ENCODE assay signal across 9 mouse cellular contexts in the genomic region with DNA sequence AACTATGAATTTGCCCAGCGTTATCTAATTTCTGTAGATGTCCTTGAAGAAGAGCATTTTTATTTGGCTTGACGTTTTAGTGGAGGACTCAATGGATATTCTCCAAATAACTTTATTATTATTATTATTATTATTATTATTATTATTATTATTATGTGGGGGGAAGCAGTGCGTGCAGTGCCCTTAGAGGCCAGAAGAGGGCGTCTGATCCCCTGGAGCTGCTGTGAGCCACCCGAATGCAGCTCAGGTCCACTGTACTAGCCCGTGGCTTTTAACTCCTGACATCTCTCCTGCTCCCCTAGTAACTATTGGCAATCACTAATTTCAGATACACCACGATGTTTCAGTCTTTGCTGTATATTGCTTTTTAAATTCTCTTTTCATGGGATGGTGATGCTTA. TPM values are rescaled to one million over a fixed set of nuclear protein-coding genes. Genes with fewer than 3 reads are reported as not detected.
DNase-seq lines count a peak whose midpoint lies in the region; ATAC-seq and TF ChIP-seq lines count a peak whose summit lies in the region.
"Had no signal": no experiment of that assay in that cellular context is flagged by ENCODE, and none has a peak within 500 bp of the region (broad histone marks: within the 10 kb centered on the region; RNA-seq: fewer than 3 reads in every experiment).

No protein-coding gene starts in this region.

- no peaks in the 10 kb centered on the region for H3K27me3 ChIP-seq in kidney, embryonic 16.5 days (ENCODE audit: insufficient read depth, low read length)
- H3K27me3 ChIP-seq in CH12.LX (replicated peaks), result peaks cover 3% of the 10 kb centered on the region
- no peaks in the 10 kb centered on the region for H3K27me3 ChIP-seq in liver, embryonic 13.5 days
- peaks cover 6% of the 10 kb centered on the region; the same call in 1 of the 2 replicates for H3K27me3 ChIP-seq in limb, embryonic 10.5 days (ENCODE audit: low read depth, poor library complexity, severe bottlenecking)
- H3K27me3 ChIP-seq: heart, embryonic 15.5 days had no signal

- H3K4me2 ChIP-seq in kidney, embryonic 16.5 days (replicated peaks; ENCODE audit: low read depth, low read length), result no peak overlapping the region
- H3K4me2 ChIP-seq in CH12.LX (ENCODE audit: insufficient read depth, low read depth, poor library complexity, severe bottlenecking), result no peak overlapping the region
- no peak overlapping the region for H3K4me2 ChIP-seq in liver, embryonic 13.5 days
- H3K4me2 ChIP-seq: heart, embryonic 15.5 days had no signal

- H3K9ac ChIP-seq in kidney, embryonic 16.5 days (replicated peaks; ENCODE audit: low read length), result no peak overlapping the region
- H3K9ac ChIP-seq in CH12.LX (ENCODE audit: insufficient read depth, low read depth), result no peak overlapping the region
- H3K9ac ChIP-seq in liver, embryonic 13.5 days, result no peak overlapping the region
- H3K9ac ChIP-seq: heart, embryonic 15.5 days had no signal

- no peak for ATAC-seq in kidney, embryonic 16.5 days (ENCODE audit: low FRiP score, low TSS enrichment)
- ATAC-seq in activated CD4-positive, CD25-positive, alpha-beta regulatory T cell, adult 4 months, result peak; percentile 46
- ATAC-seq in liver, embryonic 13.5 days (ENCODE audit: low read depth), result 0 out of 2 replicates have a peak, but pooled peaks have one; percentile 35

- H3K9me3 ChIP-seq in kidney, embryonic 16.5 days (ENCODE audit: low read length), result no peaks in the 10 kb centered on the region
- H3K9me3 ChIP-seq in CH12.LX (replicated peaks; ENCODE audit: low read length), result no peaks in the 10 kb centered on the region
- H3K9me3 ChIP-seq in liver, embryonic 13.5 days (replicated peaks), result no peaks in the 10 kb centered on the region
- H3K9me3 ChIP-seq in limb, embryonic 10.5 days (replicated peaks), result no peaks in the 10 kb centered on the region
- H3K9me3 ChIP-seq: heart, embryonic 15.5 days had no signal

- 72% methylated on average over 7 of the region's 7 CpGs for WGBS in kidney, embryonic 16.5 days
- WGBS in liver, embryonic 13.5 days (ENCODE audit: insufficient replicate concordance), result 45% methylated on average over 7 of the region's 7 CpGs
- 74% methylated on average over 7 of the region's 7 CpGs for WGBS in limb, embryonic 10.5 days

- H3K27ac ChIP-seq in kidney, embryonic 16.5 days (ENCODE audit: low read length), result no peak overlapping the region
- H3K27ac ChIP-seq in CH12.LX (ENCODE audit: insufficient read depth, low read depth), result no peak overlapping the region
- no peak overlapping the region for H3K27ac ChIP-seq in liver, embryonic 13.5 days
- no peak overlapping the region for H3K27ac ChIP-seq in limb, embryonic 10.5 days
- H3K27ac ChIP-seq: heart, embryonic 15.5 days had no signal

- H3K36me3 ChIP-seq in kidney, embryonic 16.5 days (ENCODE audit: insufficient read depth, low read length), result peaks cover 11% of the 10 kb centered on the region
- peaks cover 0 to 4% of the 10 kb centered on the region in 2 experiments for H3K36me3 ChIP-seq in CH12.LX (replicated peaks in 1 of 2; ENCODE audit: control insufficient read depth in 1 of 2, insufficient read depth in 1 of 2, low read length in 1 of 2)
- peaks cover 9% of the 10 kb centered on the region for H3K36me3 ChIP-seq in liver, embryonic 13.5 days
- H3K36me3 ChIP-seq in limb, embryonic 10.5 days, result peaks cover 8% of the 10 kb centered on the region

- no peak for TF ChIP-seq EP300 in CH12.LX (IDR thresholded peaks at IDR 0.05; ENCODE audit: low read length)

- no peak; the same call in 1 of the 2 replicates for TF ChIP-seq RAD21 in CH12.LX (IDR thresholded peaks at IDR 0.05; ENCODE audit: low read depth, low read length)

- H3K4me3 ChIP-seq in kidney, embryonic 16.5 days (ENCODE audit: low read length), result no peak overlapping the region
- H3K4me3 ChIP-seq in CH12.LX (replicated peaks in 1 of 3; ENCODE audit: low read depth in 2 of 3, low read length in 2 of 3, poor library complexity in 1 of 3), result no peak overlapping the region
- no peak overlapping the region for H3K4me3 ChIP-seq in liver, embryonic 13.5 days (replicated peaks)
- H3K4me3 ChIP-seq in limb, embryonic 10.5 days, result no peak overlapping the region
- H3K4me3 ChIP-seq: heart, embryonic 15.5 days had no signal

- dilution Hi-C loops in CH12.LX (cut with MboI; ENCODE audit: extremely low pct_ligation_motif_present, extremely low pct_unique_long_range_greater_than_20kb, low sequenced_read_pairs), result no loop called here

- peak; percentile 41 to 60 for TF ChIP-seq CTCF in CH12.LX (conservative IDR thresholded peaks at IDR 0.05 in 1 of 2, IDR thresholded peaks at IDR 0.05 in 1 of 2; ENCODE audit: low read depth in 2 of 2, low read length in 2 of 2)

- peak; percentile 22 for DNase-seq in kidney, postnatal 10 days
- DNase-seq in CH12.LX (ENCODE audit: extremely low read depth), result no peak
- DNase-seq in liver, embryonic 13.5 days, result no peak
- DNase-seq in urinary bladder, postnatal 10 days (ENCODE audit: low spot score), result no peak
- no peak for DNase-seq in limb, embryonic 10.5 days (ENCODE audit: low spot score)
- DNase-seq: layer of hippocampus, adult 9-11 months had no signal

- H3K4me1 ChIP-seq in kidney, embryonic 16.5 days (ENCODE audit: insufficient read depth, low read length), result peaks cover 23% of the 10 kb centered on the region
- peaks cover 4 to 23% of the 10 kb centered on the region in 2 experiments for H3K4me1 ChIP-seq in CH12.LX (ENCODE audit: control insufficient read depth in 1 of 2, insufficient read depth in 2 of 2)
- H3K4me1 ChIP-seq in liver, embryonic 13.5 days (replicated peaks), result peaks cover 58% of the 10 kb centered on the region
- H3K4me1 ChIP-seq in limb, embryonic 10.5 days, result peaks cover 24% of the 10 kb centered on the region

- TF ChIP-seq POLR2A in CH12.LX (IDR thresholded peaks at IDR 0.05; ENCODE audit: low read depth, low read length), result no peak

- no peaks in the 10 kb centered on the region for H3K79me2 ChIP-seq in CH12.LX (replicated peaks; ENCODE audit: control insufficient read depth, extremely low read depth, insufficient read depth, poor library complexity, severe bottlenecking)

- in situ Hi-C loops in CH12.LX (cut with MboI; ENCODE audit: low pct_ligation_motif_present, low pct_unique_long_range_greater_than_20kb, low sequenced_read_pairs), result no loop called here

TF ChIP-seq in CH12.LX, 34 proteins besides CTCF, POLR2A, EP300 and RAD21:
- TF ChIP-seq UBTF (IDR thresholded peaks at IDR 0.05; ENCODE audit: low read depth, low read length) (no peak), ZMIZ1 (IDR thresholded peaks at IDR 0.05; ENCODE audit: low read depth, low read length) (no peak), MAZ (IDR thresholded peaks at IDR 0.05; ENCODE audit: low read depth, low read length) (no peak), JUN (IDR thresholded peaks at IDR 0.05; ENCODE audit: insufficient read depth, low read depth, low read length) (no peak), HCFC1 (IDR thresholded peaks at IDR 0.05; ENCODE audit: low read depth, low read length) (no peak), KAT2A (IDR thresholded peaks at IDR 0.05; ENCODE audit: insufficient replicate concordance, low read length) (no peak), RCOR1 (conservative IDR thresholded peaks at IDR 0.05; ENCODE audit: low read depth, low read length) (no peak), CHD2 (IDR thresholded peaks at IDR 0.05; ENCODE audit: low read length) (no peak), MEF2A (IDR thresholded peaks at IDR 0.05; ENCODE audit: borderline replicate concordance, low read depth, low read length) (no peak), E2F4 (IDR thresholded peaks at IDR 0.05; ENCODE audit: insufficient replicate concordance, low read depth, low read length) (no peak), ETS1 (conservative IDR thresholded peaks at IDR 0.05; ENCODE audit: low read depth, low read length) (no peak), IRF4 (IDR thresholded peaks at IDR 0.05; ENCODE audit: low read depth, low read length) (no peak), MYC (IDR thresholded peaks at IDR 0.05; ENCODE audit: low read depth, low read length) (no peak)
TF ChIP-seq in CH12.LX: peak in this region for 0.

RNA-seq across cellular contexts. Expression of gene Kctd6, which starts 6.4 kb away (rescaled TPM):
- 3.3 and 3.6 TPM in 2 replicates for polyA plus RNA-seq in kidney, embryonic 16.5 days (2015; fragmentation: Nextera tagmentation; extraction: Ambion mirVana)
- 1.7 and 2.9 TPM in 2 replicates for total RNA-seq in CH12.LX (2012; rRNA removed)
- total RNA-seq in CH12.LX (2014; rRNA removed), result 3.7 and 3.8 TPM in 2 replicates
- polyA plus RNA-seq in CH12.LX (2012; ENCODE audit: insufficient read length, low read depth), result 3.3 and 4.2 TPM in 2 replicates
- 1 to 10 TPM; 3.2 to 4.5 TPM for polyA plus RNA-seq in activated CD4-positive, CD25-positive, alpha-beta regulatory T cell, adult 4 months (2017; shearing (Covaris generic))
- 3.8 and 4.9 TPM in 2 replicates for polyA plus RNA-seq in liver, embryonic 13.5 days (2015; fragmentation: Nextera tagmentation; extraction: Ambion mirVana)
- 8.5 and 9.7 TPM in 2 replicates for polyA plus RNA-seq in limb, embryonic 10.5 days (2016; fragmentation: Nextera tagmentation; extraction: Ambion mirVana)

RNA-seq across cellular contexts. Expression of gene Acox2, which starts 38.8 kb away (rescaled TPM):
- polyA plus RNA-seq in kidney, embryonic 16.5 days (2015; fragmentation: Nextera tagmentation; extraction: Ambion mirVana), result 1.0 and 2.0 TPM in 2 replicates
- total RNA-seq in CH12.LX (2012; rRNA removed), result not detected in 2 replicates
- not detected in 2 replicates for total RNA-seq in CH12.LX (2014; rRNA removed)
- polyA plus RNA-seq in CH12.LX (2012; ENCODE audit: insufficient read length, low read depth), result not detected in 2 replicates
- not detected for polyA plus RNA-seq in activated CD4-positive, CD25-positive, alpha-beta regulatory T cell, adult 4 months (2017; shearing (Covaris generic))
- 9.8 and 12.1 TPM in 2 replicates for polyA plus RNA-seq in liver, embryonic 13.5 days (2015; fragmentation: Nextera tagmentation; extraction: Ambion mirVana)
- polyA plus RNA-seq in limb, embryonic 10.5 days (2016; fragmentation: Nextera tagmentation; extraction: Ambion mirVana), result 0.11 TPM in 1 of 2 replicates, not detected in the other
- polyA plus RNA-seq: heart, embryonic 15.5 days had no signal

RNA-seq across cellular contexts. Expression of gene Pdhb, which starts 47.5 kb away (rescaled TPM):
- 267 and 278 TPM in 2 replicates for polyA plus RNA-seq in kidney, embryonic 16.5 days (2015; fragmentation: Nextera tagmentation; extraction: Ambion mirVana)
- 100 and 108 TPM in 2 replicates for total RNA-seq in CH12.LX (2012; rRNA removed)
- total RNA-seq in CH12.LX (2014; rRNA removed), result 205 and 223 TPM in 2 replicates
- polyA plus RNA-seq in CH12.LX (2012; ENCODE audit: insufficient read length, low read depth), result 122 and 132 TPM in 2 replicates
- polyA plus RNA-seq in activated CD4-positive, CD25-positive, alpha-beta regulatory T cell, adult 4 months (2017; shearing (Covaris generic)), result 100 to 1,000 TPM; 117 to 121 TPM
- polyA plus RNA-seq in liver, embryonic 13.5 days (2015; fragmentation: Nextera tagmentation; extraction: Ambion mirVana), result 130 and 144 TPM in 2 replicates
- 208 and 229 TPM in 2 replicates for polyA plus RNA-seq in limb, embryonic 10.5 days (2016; fragmentation: Nextera tagmentation; extraction: Ambion mirVana)
